Mouse (Mus musculus) adrenal gland, adult 2 months (tissue): ENCODE results near the gene Ypel4. TPM values are rescaled to one million over a fixed set of nuclear protein-coding genes. Genes with fewer than 3 reads are reported as not detected.

Experiments
- DNase-seq: peaks from one replicate; pipeline ENCODE4 v3.0.0; 2021
- microRNA-seq, 2 experiments: library from miRNA; unstranded; fragments of <30 nt; microRNA quantifications; one replicate each; pipeline ENCODE4 v1.2.0; 2021
- polyA plus RNA-seq: library from polyadenylated mRNA; depleted of rRNA; stranded (reverse); fragments of >200 nt; gene quantifications from 2 replicates; pipeline ENCODE4 v1.2.3, GENCODE M21; 2012; rRNA removed
- total RNA-seq, 2 experiments: library from RNA; stranded (reverse); gene quantifications; 2 replicates each; pipeline ENCODE4 v1.2.3; 2021

Ypel4 gene
- total and polyA plus RNA-seq, 3 experiments: 3.8 to 9.8 (median 7.2) TPM

DNA sequence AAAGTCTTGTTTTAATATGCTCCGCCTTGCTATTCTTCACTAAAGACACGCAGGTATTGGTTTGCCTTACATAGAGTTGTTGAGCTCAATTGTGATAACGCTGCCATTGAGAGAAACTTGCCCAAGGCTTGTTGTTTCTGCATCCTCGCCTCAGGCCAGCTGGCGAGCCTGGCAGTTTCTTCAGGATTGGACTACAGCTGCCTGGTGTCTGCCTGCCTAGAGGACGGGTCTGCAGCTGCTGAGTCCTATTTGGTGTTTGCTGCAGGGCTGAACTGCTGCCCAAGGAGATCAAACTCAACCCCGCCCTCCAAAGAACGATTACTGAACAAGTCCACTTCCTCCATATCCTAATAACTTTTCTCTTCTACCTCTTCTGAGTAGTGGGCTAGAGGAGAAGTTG lies 26.9 kb downstream of the Ypel4 start:
- DNase-seq: no peak

DNA sequence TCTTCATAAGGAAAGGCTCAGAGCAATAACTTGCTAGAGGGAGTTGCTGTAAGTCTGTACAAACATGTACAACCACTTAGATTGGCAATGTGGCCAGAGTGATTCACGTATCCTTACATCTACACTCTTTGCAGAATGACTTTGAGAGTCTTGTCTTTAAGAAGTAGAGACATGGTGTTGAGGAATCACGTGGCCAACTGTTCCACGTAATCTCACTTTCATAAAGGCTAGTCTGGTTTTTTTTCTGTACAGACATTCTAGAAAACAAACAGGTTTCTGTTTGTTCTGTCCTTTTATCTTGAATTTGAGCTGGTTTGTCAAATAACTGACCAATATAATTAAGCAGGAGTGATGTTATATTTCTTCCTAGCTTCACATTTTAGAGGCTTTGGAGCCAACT lies 27.5 kb downstream of the Ypel4 start:
- DNase-seq: no peak

DNA sequence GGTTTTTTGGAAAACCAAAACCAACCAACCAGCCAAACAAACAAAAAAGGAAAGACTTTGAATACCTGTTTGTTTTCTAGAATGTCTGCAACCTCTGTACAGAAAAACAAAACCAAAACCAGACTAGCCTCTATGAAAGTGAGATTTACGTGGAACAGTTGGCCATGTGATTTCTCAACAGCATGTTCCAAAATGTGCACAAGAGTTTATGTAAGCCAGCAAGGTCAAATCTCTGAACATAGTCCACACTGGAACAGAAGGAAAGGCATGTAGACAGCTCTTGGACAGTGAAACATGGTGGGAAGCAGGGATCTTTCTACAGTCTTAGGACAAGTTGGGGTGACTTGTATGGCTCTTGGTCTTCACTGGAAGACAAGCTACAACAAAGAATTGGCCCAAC lies 28.0 kb downstream of the Ypel4 start:
- DNase-seq: no peak

- no peak for DNase-seq
Observed at GRCm38 (mm10) chr2:84762295-84762694, 28.4 kb downstream of the Ypel4 start.

DNA sequence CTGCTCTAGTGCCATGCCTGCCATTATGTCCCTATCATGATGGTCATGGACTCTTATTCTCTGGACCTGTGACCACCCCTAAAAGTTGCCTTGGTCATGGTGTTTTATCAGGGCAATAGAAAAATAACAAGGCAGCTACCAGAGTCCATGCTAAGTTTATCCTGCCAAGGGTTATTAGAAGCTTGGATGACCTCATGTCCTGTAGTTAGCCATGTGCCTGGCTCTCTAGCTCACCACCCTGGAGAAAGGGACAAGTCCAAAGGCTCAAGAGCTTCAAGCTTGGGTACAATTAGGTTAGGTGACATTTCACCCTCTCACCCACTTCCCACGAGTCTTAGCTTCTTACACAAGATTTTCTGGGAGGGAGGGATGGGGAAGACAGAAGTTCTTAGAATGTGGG lies 29.0 kb downstream of the Ypel4 start:
- DNase-seq: no peak

DNA sequence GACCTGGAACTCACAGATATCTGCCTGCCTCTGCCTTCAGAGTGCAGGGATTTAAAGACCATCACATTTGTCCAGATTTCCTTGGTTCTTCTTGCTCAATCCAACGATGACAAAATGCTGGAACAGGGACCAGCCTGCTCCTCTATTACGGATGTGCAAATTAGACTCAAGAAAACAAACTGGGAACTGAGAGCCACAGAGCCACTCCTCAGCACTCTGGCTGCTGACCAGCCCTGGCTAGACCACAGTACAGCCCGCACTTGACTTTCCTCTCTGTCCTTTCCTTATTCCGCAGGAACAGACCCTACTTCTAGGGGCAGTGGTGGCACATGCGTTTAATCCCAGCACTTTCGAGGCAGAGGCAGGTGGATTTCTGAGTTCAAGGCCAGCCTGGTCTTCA lies 36.6 kb downstream of the Ypel4 start:
- DNase-seq: no peak

DNA sequence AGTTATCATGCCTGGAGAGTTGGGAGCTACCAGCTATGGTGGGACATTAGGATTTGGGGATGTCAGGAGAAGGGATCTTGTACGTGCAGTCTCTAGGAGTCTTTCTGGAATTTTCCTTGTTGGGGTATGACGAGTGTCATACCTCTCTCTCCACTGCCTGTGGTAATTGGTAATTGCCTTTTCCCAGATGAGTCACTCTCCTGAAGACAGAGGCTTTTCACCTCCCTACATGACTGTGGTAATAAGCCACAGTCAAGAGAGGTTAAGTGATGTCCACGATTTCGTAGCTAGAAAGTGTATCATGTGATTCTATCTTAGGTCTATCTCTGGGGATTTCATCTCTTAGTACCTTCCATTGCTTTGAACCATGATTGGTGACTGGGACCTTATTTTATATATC lies 38.6 kb downstream of the Ypel4 start:
- no peak for DNase-seq

DNA sequence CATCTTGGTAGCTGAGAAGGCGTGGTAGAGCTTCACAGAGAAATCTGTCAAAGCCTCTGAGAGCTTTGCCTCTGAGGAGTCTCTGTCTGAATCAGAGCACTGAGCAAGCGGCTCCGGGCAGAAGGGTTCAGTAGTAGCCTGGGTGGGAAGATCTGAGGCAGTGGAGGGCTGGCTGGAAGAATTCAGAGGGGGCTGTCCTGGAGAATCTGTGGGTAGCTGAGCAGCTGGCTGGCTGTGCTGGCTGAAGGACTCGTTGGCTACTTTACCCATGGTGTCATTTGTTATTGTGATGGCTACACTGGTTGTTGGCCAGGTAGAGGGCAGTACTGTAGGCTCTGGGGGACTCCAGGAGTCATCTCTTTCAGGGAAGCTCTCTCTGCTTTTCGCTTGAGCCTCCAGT lies 39.3 kb downstream of the Ypel4 start:
- no peak for DNase-seq

DNA sequence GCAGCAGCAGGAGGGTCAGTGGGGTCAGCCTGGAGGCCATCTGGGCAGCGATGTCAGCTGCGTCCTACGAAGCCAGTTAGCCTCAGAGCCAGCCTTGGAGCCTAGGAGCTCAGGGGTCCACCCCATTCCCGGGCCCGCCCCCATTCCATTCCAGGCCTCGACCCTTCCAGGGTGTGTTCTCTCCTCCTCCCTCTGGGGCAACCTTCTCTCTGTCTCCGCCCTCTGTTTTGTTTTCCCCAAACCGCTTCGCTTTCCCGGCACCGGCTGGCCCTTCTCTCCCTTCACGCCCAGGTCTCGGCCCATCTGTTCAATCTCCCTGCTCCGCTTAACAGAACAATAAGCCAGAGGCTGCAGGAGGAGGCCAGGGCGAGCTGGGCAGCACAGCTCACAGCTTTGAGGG lies 40.9 kb downstream of the Ypel4 start:
- DNase-seq: peak; percentile 63

- no peak for DNase-seq
Observed at GRCm38 (mm10) chr2:84775241-84775640, 41.4 kb downstream of the Ypel4 start, which contains the start of gene Serping1. TSS of gene Serping1 (minus strand) at chr2:84775444.

DNA sequence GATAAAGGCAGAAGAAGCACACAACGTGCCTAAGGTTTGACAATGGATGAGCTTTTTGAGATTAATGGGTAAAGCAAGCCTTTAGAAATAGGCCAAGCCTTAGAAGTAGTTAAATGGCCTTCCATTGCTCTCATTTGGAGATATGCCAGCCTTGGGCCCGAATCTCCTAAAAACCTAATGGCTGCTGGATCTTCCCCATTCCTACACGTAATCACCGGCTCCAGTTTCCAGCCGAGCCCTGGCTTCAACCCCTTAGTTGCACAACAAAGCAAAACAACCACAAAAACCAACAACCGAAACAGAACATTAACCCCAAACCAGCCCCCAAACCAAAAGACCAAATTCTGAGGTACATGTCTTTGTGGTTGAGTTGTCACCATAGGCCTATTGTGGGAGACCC lies 41.8 kb downstream of the Ypel4 start:
- DNase-seq: no peak

DNA sequence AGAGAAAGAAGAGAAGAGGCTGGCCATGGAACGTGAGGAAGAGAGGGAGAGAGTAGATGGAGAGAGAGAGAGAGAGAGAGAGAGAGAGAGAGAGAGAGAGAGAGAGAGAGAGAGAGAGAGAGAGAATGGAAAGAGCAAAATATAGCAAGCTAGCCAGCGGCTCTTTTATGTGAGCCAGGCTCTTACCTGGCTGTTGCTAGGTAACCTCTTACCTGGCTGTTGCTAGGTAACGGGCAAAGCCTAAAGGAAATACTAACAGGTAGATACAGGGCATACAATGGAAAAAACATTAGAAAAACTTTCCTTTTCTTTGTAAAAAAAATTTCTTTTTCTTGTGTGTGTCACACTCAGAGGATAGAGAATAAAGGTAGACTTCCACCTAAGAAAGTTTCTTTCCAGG lies 43.8 kb downstream of the Ypel4 start:
- no peak for DNase-seq

DNA sequence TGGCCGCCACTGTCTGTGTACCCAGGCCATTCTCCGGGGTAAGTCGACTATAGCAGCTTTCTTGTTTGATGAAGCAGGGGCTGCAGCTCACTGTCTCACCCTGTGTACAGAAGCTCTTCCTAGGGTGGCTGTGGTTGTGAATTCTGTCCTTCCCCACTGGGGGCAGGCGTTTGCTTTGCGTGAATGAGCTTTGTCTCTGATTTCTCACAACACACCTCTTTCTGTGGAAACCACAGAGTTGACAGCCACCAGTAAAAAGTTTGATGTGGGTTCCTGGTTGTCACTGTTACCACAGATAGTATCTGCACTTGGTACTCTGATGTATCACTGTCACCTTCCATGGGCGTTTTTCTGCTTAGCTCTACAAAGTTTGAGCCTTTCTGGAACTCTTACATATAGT lies 45.4 kb downstream of the Ypel4 start:
- DNase-seq: no peak

DNA sequence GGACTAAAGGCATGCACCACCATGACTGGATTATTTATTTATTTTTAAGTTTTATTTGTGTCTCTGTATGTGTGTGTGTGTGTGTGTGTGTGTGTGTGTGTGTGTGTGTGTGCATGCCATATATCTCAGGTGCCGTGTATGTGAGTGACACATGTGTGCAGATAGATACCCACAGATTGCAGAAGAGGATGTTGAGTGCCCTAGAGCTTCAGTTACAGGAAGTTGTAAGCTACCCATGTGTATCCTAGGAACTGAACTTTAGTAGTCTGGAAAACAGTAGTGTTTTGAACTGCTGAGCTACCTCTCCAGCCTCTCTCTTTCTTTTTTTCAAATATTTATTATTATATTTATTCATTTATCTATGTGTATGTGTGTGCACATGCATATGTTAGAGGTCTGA lies 49.5 kb downstream of the Ypel4 start:
- DNase-seq: no peak

- DNase-seq: no peak
Observed at GRCm38 (mm10) chr2:84783840-84784566, 50.1 kb downstream of the Ypel4 start.

Small RNA genes within 50 kb of the gene (microRNA-seq; reads per million reads assigned to microRNA genes)
- 3,158 to 3,194 reads per million in 2 experiments for gene Mir130a

Other genes with a start within 250 kb of the Ypel4 start
- gene Ctnnd1, start 83.3 kb upstream of the Ypel4 start, total RNA-seq: 100 to 1,000 TPM; 112 to 135 TPM
- gene Ctnnd1, start 83.3 kb upstream of the Ypel4 start, polyA plus RNA-seq: 20.4 and 25.8 TPM in 2 replicates
- under 1 TPM in 1 of 2 experiments, not detected in 1; 0.09 TPM for gene Btbd18, start 75.0 kb upstream of the Ypel4 start, total RNA-seq
- gene Btbd18, start 75.0 kb upstream of the Ypel4 start, polyA plus RNA-seq: 0.03 TPM in 1 of 2 replicates, not detected in the other
- gene Selenoh, start 63.3 kb upstream of the Ypel4 start, total RNA-seq: 10 to 100 TPM; 19.2 to 29.8 TPM
- 42.2 and 63.0 TPM in 2 replicates for gene Selenoh, start 63.3 kb upstream of the Ypel4 start, polyA plus RNA-seq
- not detected for gene Gm28635, start 56.0 kb upstream of the Ypel4 start, total RNA-seq
- gene Gm28635, start 56.0 kb upstream of the Ypel4 start, polyA plus RNA-seq: not detected in 2 replicates
- 10 to 100 TPM; 24.3 to 24.8 TPM for gene Med19, start 55.7 kb upstream of the Ypel4 start, total RNA-seq
- 12.3 and 15.1 TPM in 2 replicates for gene Med19, start 55.7 kb upstream of the Ypel4 start, polyA plus RNA-seq
- 100 to 1,000 TPM; 168 to 175 TPM for gene Tmx2, start 54.9 kb upstream of the Ypel4 start, total RNA-seq
- 32.0 and 157 TPM in 2 replicates for gene Tmx2, start 54.9 kb upstream of the Ypel4 start, polyA plus RNA-seq
- gene Zdhhc5, start 18.9 kb upstream of the Ypel4 start, total RNA-seq: 10 to 100 TPM; 61.7 to 74.4 TPM
- 37.5 and 46.3 TPM in 2 replicates for gene Zdhhc5, start 18.9 kb upstream of the Ypel4 start, polyA plus RNA-seq
- 10 to 100 TPM; 11.4 to 16.8 TPM for gene Clp1, start 6.7 kb upstream of the Ypel4 start, total RNA-seq
- 5.1 and 5.3 TPM in 2 replicates for gene Clp1, start 6.7 kb upstream of the Ypel4 start, polyA plus RNA-seq
- gene Gm19426, start 9.6 kb downstream of the Ypel4 start, total RNA-seq: 1 to 10 TPM in 1 of 2 experiments, under 1 TPM in 1; 0.98 to 2.6 TPM
- 0.65 and 1.0 TPM in 2 replicates for gene Gm19426, start 9.6 kb downstream of the Ypel4 start, polyA plus RNA-seq
- 100 to 1,000 TPM in 1 of 2 experiments, 10 to 100 TPM in 1; 91.2 to 127 TPM for gene Serping1, start 41.4 kb downstream of the Ypel4 start, total RNA-seq
- 129 and 154 TPM in 2 replicates for gene Serping1, start 41.4 kb downstream of the Ypel4 start, polyA plus RNA-seq
- 10 to 100 TPM; 15.7 to 18.8 TPM for gene Ube2l6, start 64.8 kb downstream of the Ypel4 start, total RNA-seq
- 13.8 and 15.1 TPM in 2 replicates for gene Ube2l6, start 64.8 kb downstream of the Ypel4 start, polyA plus RNA-seq
- not detected for gene Smtnl1, start 88.6 kb downstream of the Ypel4 start, total RNA-seq
- gene Smtnl1, start 88.6 kb downstream of the Ypel4 start, polyA plus RNA-seq: not detected in 2 replicates
- 10 to 100 TPM; 38.5 to 59.6 TPM for gene Timm10, start 92.9 kb downstream of the Ypel4 start, total RNA-seq
- gene Timm10, start 92.9 kb downstream of the Ypel4 start, polyA plus RNA-seq: 17.0 and 19.2 TPM in 2 replicates
- 10 to 100 TPM in 1 of 2 experiments, 1 to 10 TPM in 1; 4.4 to 12.7 TPM for gene Slc43a1, start 104.8 kb downstream of the Ypel4 start, total RNA-seq
- gene Slc43a1, start 104.8 kb downstream of the Ypel4 start, polyA plus RNA-seq: 10.1 and 14.3 TPM in 2 replicates
- 1 to 10 TPM; 1.1 to 1.5 TPM for gene Rtn4rl2, start 152.7 kb downstream of the Ypel4 start, total RNA-seq
- 11.5 and 17.5 TPM in 2 replicates for gene Rtn4rl2, start 152.7 kb downstream of the Ypel4 start, polyA plus RNA-seq
- 10 to 100 TPM; 62.5 to 80.9 TPM for gene Slc43a3, start 202.5 kb downstream of the Ypel4 start, total RNA-seq
- gene Slc43a3, start 202.5 kb downstream of the Ypel4 start, polyA plus RNA-seq: 57.5 and 59.7 TPM in 2 replicates
- not detected for gene Prg2, start 246.4 kb downstream of the Ypel4 start, total RNA-seq
- gene Prg2, start 246.4 kb downstream of the Ypel4 start, polyA plus RNA-seq: not detected in 2 replicates